Mouse (Mus musculus): ENCODE measurements around the gene Cyp4x1.

Gene Cyp4x1

DNA sequence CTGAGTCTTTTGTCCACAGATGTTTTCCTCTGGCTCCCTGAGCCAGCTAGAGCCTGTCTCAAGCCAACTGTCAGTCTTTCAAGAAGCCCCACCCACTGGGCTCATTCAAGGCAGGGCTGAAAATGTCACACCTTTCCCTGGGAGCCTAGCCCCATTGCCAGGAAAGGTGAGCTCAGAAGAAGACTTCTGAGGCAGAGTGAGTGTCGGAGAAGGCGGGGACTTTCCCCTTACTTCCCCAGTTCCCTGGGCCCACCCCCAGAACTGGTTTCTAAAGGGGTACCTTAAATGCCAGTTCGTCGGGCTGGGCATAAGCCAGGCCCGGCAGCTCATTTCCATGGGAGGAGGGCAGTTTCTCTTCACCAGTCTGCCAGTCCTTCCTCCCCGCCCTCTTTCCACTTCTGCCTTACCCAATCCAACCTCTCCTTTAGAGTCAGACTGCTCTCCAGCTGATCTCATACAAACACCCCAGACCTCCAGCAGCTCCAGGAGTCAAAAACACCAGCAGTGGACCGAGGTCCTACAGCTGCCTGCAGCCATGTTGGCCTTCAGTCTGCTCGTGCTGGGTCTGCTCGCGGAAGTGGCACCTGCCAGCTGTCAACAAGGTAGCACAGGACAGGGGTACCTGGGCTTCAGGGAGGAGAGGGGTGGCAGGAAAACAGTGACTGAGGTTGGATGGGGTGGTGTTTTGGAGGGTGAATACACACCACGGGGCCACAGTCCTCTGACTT is 45.3 kb downstream of the Cyp4x1 start, which contains the start of gene Pdzk1ip1:
TSS of gene Pdzk1ip1 (plus strand) at position 98 of the 728 bp plus-strand sequence.
- no peak for DNase-seq

- DNase-seq: no peak
These were observed 47.2 kb downstream of the Cyp4x1 start for GRCm38 (mm10) chr4:115086763-115087415.

DNA sequence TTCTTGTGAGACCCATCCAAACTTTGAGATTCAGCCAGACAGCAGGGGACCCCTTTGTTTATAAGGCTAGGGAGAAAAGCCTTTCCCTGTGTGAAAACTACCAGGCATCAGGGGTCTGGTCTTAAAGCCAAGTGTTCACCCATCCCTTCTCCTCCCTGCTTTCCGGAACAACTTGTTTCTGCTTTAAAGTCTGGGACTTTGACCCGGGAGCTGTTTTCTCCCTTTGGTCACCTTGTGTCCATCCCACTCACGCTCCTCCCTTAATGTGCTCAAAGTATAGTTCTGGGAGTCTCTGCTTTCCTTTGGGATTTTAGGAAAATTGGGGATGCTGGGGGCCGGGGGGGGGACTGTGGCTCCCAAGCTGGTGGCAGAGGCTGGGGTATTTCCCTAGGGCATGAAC is 47.8 kb downstream of the Cyp4x1 start:
- DNase-seq: no peak

GRCm38 (mm10) chr4:115085522-115086095 is 48.5 kb downstream of the Cyp4x1 start:
- DNase-seq: peak; percentile 47

DNA sequence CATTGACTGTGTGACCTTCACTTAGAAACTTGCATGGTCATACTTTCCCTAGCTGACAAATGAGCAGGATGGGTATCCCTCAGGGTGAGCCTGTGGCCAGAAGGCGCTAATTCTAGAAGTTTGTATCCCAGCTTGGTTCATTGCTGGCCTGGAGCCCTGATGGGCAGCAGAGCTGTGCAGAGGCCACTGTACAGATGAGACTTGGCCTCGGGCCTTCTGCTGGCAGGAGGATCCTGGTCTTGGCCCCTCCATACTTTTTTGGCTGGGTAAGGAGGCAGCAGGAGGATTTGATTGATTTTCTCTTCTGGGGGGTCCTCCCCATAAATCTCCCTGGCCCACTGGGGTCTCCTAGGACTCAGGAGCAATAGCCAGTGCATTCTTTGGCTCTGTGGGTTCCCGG is 51.0 kb downstream of the Cyp4x1 start:
- DNase-seq: no peak

DNA sequence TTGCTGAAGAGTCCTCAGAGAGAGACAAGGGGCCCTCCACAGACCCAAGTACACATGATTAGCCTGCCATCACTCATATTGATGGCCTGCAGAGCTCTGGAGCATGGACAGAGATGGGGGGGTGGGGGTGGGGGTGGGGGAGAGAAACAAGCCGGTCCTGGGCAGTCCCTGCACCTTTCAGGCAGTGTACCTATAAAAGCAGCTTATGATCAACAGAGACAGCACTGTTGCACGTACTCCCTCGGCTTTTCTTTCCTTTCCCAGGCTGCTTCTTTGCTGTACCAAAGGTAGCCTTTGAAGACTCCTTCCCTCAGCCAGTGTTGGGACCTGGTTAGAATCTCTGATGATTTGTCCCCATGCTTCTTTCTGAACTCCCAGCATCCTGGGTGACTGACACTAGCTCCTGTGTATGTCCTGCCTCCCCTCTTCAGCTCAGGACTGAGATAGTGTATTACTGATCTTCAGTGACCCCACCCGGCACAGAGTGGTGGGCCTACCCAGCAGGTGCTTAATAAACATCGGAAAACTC is 54.2 kb downstream of the Cyp4x1 start:
- no peak for DNase-seq

GRCm38 (mm10) chr4:115078892-115079820 is 54.9 kb downstream of the Cyp4x1 start:
- DNase-seq: no peak

DNA sequence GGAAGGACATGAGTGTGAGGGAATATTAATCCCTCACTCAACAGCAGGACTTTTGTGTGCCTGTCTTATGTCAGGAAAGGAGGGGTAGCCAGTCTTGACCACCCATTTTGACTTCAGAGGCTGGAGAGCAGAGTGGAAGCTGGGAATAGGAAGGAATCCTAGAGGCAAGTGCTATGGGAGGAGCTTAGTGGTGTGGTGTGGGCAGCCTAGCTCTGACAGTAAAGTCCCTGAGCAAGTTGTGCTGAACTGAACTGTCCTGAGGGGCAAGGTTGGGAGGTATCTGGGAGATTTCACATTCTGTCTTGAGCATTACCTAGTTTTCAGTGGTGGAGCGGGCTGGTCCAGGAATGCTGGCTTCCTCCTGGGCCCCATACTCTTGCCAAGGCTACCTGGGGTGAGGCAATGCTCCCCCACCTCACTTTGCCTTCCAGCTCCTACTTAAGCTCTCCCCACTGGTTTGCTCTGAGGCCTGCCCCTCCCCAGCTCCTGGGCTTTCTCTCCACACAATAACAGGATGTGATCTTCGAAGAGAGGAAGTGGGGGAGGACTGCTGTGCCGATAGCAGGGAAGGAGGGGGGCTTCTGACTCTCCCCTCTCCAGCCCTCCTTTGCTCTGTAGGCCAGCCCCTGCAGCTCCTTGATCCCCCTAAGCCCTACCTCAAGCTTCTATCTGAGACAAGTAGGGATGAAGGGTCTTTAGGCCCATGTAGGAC is 58.7 kb downstream of the Cyp4x1 start:
- DNase-seq: no peak

DNA sequence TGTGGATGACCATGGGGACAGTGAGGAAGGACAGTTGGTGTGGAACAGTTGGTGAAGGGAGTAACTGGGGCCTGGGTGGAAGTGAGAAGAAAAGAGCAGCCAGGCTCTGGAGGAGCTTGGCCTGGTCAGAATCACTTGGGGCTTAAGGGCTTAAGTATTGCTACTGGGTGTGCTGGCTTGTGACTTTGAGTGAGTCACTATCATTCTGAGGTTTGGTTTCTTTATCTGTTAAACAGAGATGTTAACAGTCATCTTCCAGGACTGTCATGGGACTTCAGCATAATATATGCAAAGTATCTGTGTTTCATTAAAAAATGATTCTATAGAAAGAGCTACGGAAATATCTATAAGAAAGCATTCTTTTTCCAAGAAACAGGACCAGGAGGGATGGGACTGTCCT is 59.3 kb downstream of the Cyp4x1 start:
- DNase-seq: no peak

- DNase-seq: no peak
These were observed 62.4 kb downstream of the Cyp4x1 start for GRCm38 (mm10) chr4:115071668-115072067.

- DNase-seq: no peak
These were observed 70.4 kb downstream of the Cyp4x1 start for GRCm38 (mm10) chr4:115063518-115064239.

GRCm38 (mm10) chr4:115062875-115063517 is 71.1 kb downstream of the Cyp4x1 start:
- no peak for DNase-seq

GRCm38 (mm10) chr4:115062540-115062874 is 71.6 kb downstream of the Cyp4x1 start:
- DNase-seq: no peak

GRCm38 (mm10) chr4:115060753-115061152 is 73.3 kb downstream of the Cyp4x1 start:
- DNase-seq: no peak

DNA sequence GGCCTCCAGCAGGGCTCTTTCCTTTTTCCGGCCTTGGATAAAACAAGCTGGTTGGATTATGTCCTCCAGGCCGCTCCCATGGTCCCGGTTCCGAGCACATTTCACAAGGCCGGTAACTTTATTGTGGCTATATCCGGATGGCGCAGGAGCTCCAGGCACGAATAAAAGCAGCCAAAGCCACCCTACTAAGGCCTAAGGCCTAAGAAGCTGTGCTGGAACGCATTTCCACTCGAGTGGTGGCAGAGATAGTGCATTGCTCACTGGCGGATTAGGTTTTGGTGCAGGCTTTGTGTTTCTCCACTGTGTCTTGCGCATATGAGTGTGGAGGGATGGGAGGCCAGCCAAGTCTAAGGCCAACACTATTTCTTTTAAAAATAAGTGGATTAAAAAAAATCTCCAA is 74.2 kb downstream of the Cyp4x1 start:
- no peak for DNase-seq

DNA sequence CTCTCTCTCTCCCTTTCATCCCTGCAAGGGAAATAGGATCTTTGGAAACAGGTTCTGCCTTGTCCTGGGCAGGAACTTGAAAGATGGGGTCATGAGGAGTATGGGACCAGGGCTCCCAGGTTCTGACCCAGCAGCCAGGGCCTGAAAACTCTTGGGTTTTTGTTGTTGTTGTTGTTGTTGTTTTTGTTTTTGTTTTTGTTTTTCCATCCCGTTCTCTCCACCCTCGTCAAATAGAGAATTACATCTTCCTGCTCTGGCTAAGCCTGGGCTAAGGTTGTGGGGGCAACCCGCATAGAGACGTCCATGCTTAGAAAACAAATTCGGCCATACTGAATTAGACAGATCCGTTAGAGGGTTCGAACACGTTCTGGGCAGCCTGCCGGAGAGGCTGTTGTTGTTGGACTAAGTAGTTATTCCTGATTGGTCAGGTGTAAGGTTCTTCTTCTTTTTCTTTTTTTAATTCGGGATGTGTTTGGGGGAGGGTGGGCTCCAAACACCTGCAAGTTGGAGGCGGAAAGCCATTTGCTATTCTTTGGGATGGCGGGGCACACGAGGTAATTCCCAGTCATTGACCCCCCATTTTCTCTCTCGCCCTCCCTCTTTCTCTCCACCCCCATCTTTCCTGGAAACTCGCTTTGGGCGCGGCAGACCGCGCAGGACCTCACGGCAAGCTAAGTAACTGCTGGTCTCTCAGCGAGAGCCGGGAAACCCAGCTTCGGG is 75.0 kb downstream of the Cyp4x1 start:
- no peak for DNase-seq

GRCm38 (mm10) chr4:115058317-115058761 is 75.7 kb downstream of the Cyp4x1 start:
- DNase-seq: no peak

GRCm38 (mm10) chr4:115057674-115058316 is 76.3 kb downstream of the Cyp4x1 start:
- DNase-seq: no peak

DNA sequence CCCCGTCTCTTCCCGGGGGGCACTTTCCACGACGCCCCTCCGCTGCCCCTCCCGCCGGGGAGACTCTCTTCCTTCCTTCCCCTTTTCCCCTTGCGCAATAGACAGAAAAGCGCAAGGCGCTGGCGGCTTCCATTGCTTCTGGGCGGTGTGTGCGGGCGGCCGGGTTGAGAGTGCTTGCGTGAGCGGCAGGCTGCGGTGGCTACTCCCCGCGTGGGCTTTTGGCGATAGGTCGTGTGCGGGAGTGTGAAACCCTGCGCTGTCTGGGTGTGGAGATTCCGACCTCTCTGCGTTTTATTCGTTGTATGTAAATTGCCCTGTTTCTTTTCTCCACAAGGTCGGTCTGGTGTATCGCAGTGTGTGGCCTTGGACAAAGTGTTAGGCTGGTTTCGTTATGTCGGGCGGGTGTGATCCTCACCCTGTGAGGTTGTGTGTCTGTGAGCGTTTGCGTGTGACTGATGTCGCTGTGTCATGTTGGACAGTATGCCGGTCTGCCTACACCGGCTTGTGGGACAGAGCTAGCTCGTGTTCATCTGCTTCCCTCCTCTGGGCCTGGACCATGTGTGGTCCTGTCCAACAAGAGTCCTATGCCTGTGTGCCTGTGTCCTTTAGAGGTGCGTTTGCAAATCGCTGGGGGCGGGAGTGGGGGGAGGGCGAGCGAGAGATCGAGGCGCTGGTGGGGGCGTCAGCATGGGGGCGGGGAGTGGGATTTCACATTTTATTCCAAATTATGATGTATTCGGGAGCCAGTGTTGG is 77.0 kb downstream of the Cyp4x1 start:
- DNase-seq: no peak

All from right cerebral cortex, postnatal 25 days (tissue).